Mouse (Mus musculus) MEL (cell line): ENCODE results near the gene Cd300ld5. TPM values are rescaled to one million over a fixed set of nuclear protein-coding genes. Genes with fewer than 3 reads are reported as not detected.

Experiments
- DNase-seq: peaks from one replicate; pipeline ENCODE4 v3.0.0; 2011; ENCODE audit warnings: low read depth, low spot score
- H3K27ac ChIP-seq: 2 replicates; pipeline ENCODE4 v1.5.1; 2012; ENCODE audit warnings: low read depth, mild to moderate bottlenecking, control low read depth, low read length, moderate library complexity; ENCODE audit not compliant: control insufficient read depth
- H3K27me3 ChIP-seq, 2 experiments: fragments of 150-350 bp in 1 of 2; sonication (generic) in 1 of 2; 2 replicates each; pipeline ENCODE4 v1.6.1; 2012; ENCODE audit warnings: low read length in 2 of 2, mild to moderate bottlenecking in 2 of 2, improper control_type of control experiment in 1 of 2, moderate library complexity in 1 of 2; ENCODE audit not compliant: insufficient read depth in 2 of 2, control insufficient read depth in 1 of 2
- H3K36me3 ChIP-seq, 2 experiments: 2 replicates each; pipeline ENCODE4 v1.6.1; 2012 to 2014; ENCODE audit warnings: low read length in 2 of 2, improper control_type of control experiment in 1 of 2, inconsistent platforms in 1 of 2, mild to moderate bottlenecking in 1 of 2; ENCODE audit not compliant: insufficient read depth in 2 of 2, control insufficient read depth in 1 of 2
- H3K4me1 ChIP-seq, 2 experiments: fragments of 150-350 bp in 1 of 2; sonication (generic) in 1 of 2; 2 replicates each; pipeline ENCODE4 v1.6.1; 2012; ENCODE audit warnings: low read length in 2 of 2, improper control_type of control experiment in 1 of 2, mild to moderate bottlenecking in 1 of 2; ENCODE audit not compliant: insufficient read depth in 2 of 2, control insufficient read depth in 1 of 2
- H3K4me3 ChIP-seq, 2 experiments: fragments of 150-350 bp in 1 of 2; sonication (generic) in 1 of 2; 2 replicates each; pipeline ENCODE4 v1.5.1; 2012; ENCODE audit warnings: low read depth in 2 of 2, low read length in 2 of 2, mild to moderate bottlenecking in 2 of 2, moderate library complexity in 2 of 2, control low read depth in 1 of 2, improper control_type of control experiment in 1 of 2; ENCODE audit not compliant: control insufficient read depth in 1 of 2, insufficient read depth in 1 of 2
- H3K79me2 ChIP-seq: 2 replicates; pipeline ENCODE4 v1.6.1; 2012; ENCODE audit warnings: mild to moderate bottlenecking, low read length, moderate library complexity; ENCODE audit not compliant: control insufficient read depth, poor library complexity, insufficient read depth
- H3K9ac ChIP-seq: 2 replicates; pipeline ENCODE4 v1.6.1; 2012; ENCODE audit warnings: low read depth, mild to moderate bottlenecking, control low read depth, low read length, moderate library complexity; ENCODE audit not compliant: control insufficient read depth, poor library complexity, severe bottlenecking
- H3K9me3 ChIP-seq: fragments of 150-350 bp; sonication (generic); replicated peaks from 2 replicates; pipeline ENCODE4 v1.6.1; 2012; ENCODE audit warnings: mild to moderate bottlenecking, low read length, improper control_type of control experiment, moderate library complexity; ENCODE audit not compliant: insufficient read depth
- ELF1 ChIP-seq: IDR thresholded peaks from 2 replicates; pipeline ENCODE4 v1.6.1; 2014; ENCODE audit warnings: low read depth, mild to moderate bottlenecking, inconsistent platforms, low read length, improper control_type of control experiment, moderate library complexity
- MAX ChIP-seq: IDR thresholded peaks from 2 replicates; pipeline ENCODE4 v1.6.1; 2011; ENCODE audit warnings: low read length, improper control_type of control experiment
- MAZ ChIP-seq: IDR thresholded peaks from 2 replicates; pipeline ENCODE4 v1.6.1; 2012; ENCODE audit warnings: low read depth, mild to moderate bottlenecking, inconsistent platforms, low read length, improper control_type of control experiment
- MEF2A ChIP-seq: IDR thresholded peaks from 2 replicates; pipeline ENCODE4 v1.6.1; 2014; ENCODE audit warnings: low read depth, mild to moderate bottlenecking, inconsistent platforms, low read length, improper control_type of control experiment; ENCODE audit not compliant: poor library complexity, insufficient replicate concordance, severe bottlenecking; ENCODE audit errors: extremely low read depth
- MXI1 ChIP-seq: IDR thresholded peaks from 2 replicates; pipeline ENCODE4 v1.6.1; 2011; ENCODE audit warnings: mild to moderate bottlenecking, low read depth, low read length, improper control_type of control experiment
- NRF1 ChIP-seq: IDR thresholded peaks from 2 replicates; pipeline ENCODE4 v1.6.1; 2014; ENCODE audit warnings: low read depth, mild to moderate bottlenecking, inconsistent platforms, low read length, improper control_type of control experiment, moderate library complexity; ENCODE audit not compliant: poor library complexity, insufficient read depth, severe bottlenecking
- POLR2A ChIP-seq, 2 experiments: IDR thresholded peaks; 2 replicates each; pipeline ENCODE4 v1.6.1; 2011 to 2012; ENCODE audit warnings: low read length in 2 of 2, mild to moderate bottlenecking in 2 of 2, control low read depth in 1 of 2, improper control_type of control experiment in 1 of 2, low read depth in 1 of 2, moderate library complexity in 1 of 2; ENCODE audit not compliant: control insufficient read depth in 1 of 2, insufficient read depth in 1 of 2, poor library complexity in 1 of 2
- RCOR1 ChIP-seq: IDR thresholded peaks from 2 replicates; pipeline ENCODE4 v1.6.1; 2012; ENCODE audit warnings: low read depth, mild to moderate bottlenecking, inconsistent platforms, low read length, improper control_type of control experiment
- USF1 ChIP-seq: IDR thresholded peaks from 2 replicates; pipeline ENCODE4 v1.6.1; 2014; ENCODE audit warnings: low read depth, mild to moderate bottlenecking, inconsistent platforms, low read length, improper control_type of control experiment, moderate library complexity
- polyA plus RNA-seq, 2 experiments: library from polyadenylated mRNA; stranded (reverse) in 1 of 2; unstranded in 1 of 2; fragments of >175 nt in 1 of 2; fragments of >200 nt in 1 of 2; gene quantifications; 2 replicates each; pipeline versions ENCODE4 v1.2.1 to v1.2.4; 2012; ENCODE audit warnings: low replicate concordance in 2 of 2, low read depth in 1 of 2; ENCODE audit not compliant: insufficient read length in 2 of 2, insufficient read depth in 1 of 2, missing spikeins in 1 of 2
- total RNA-seq: library from RNA; depleted of rRNA; stranded (reverse); fragments of 300-350 nt; gene quantifications from 2 replicates; pipeline ENCODE4 v1.2.3, GENCODE M21; 2012; rRNA removed

Gene Cd300ld5
- total and polyA plus RNA-seq, 3 experiments: not detected

DNA sequence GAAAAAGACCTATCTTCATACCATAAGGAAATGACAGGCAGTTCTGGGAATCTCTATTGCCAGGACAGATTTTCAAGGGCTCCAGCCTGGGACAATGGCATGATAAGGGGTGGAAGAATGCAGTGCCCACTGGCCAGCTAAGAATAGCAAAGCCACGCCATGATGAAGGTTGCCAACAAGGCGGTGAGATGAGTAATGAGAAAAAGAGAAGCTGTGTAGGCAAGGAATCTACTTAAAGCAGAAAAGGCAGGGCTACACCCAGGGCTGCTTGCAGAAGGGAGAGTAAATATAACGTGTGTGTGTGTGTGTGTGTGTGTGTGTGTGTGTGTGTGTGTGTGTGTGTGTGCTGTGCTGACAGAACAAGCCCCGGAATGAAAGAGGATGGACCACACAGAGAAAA is 55.7 kb downstream of the Cd300ld5 start:
- Histone ChIP-seq H3K4me3 (no peak overlapping the region), H3K9me3 (no peaks in the 10 kb centered on the region), H3K27ac (no peak overlapping the region), H3K27me3 (no peaks in the 10 kb centered on the region), H3K9ac (no peak overlapping the region), H3K36me3 (no peaks in the 10 kb centered on the region)
- TF ChIP-seq ELF1 (no peak), POLR2A (IDR thresholded peaks at IDR 0.05; ENCODE audit: control insufficient read depth in 1 of 2, insufficient read depth in 1 of 2, low read depth in 1 of 2, low read length in 2 of 2, poor library complexity in 1 of 2) (no peak), USF1 (no peak), RCOR1 (no peak), MEF2A (no peak), MAZ (no peak), MAX (no peak), MXI1 (no peak), NRF1 (no peak)
- TF ChIP-seq, all 39 proteins: peak for 0
- DNase-seq: no peak
- H3K79me2 ChIP-seq: no peaks in the 10 kb centered on the region
- no peaks in the 10 kb centered on the region for H3K4me1 ChIP-seq

Other genes with a start within 250 kb of the Cd300ld5 start
- not detected in 2 replicates for gene Btbd17, start 241.8 kb downstream of the Cd300ld5 start, total RNA-seq
- gene Btbd17, start 241.8 kb downstream of the Cd300ld5 start, polyA plus RNA-seq: not detected
- not detected in 2 replicates for gene Gpr142, start 238.8 kb downstream of the Cd300ld5 start, total RNA-seq
- not detected for gene Gpr142, start 238.8 kb downstream of the Cd300ld5 start, polyA plus RNA-seq
- gene Gprc5c, start 186.6 kb downstream of the Cd300ld5 start, total RNA-seq: not detected in 2 replicates
- not detected for gene Gprc5c, start 186.6 kb downstream of the Cd300ld5 start, polyA plus RNA-seq
- not detected in 2 replicates for gene Cd300a, start 147.7 kb downstream of the Cd300ld5 start, total RNA-seq
- gene Cd300a, start 147.7 kb downstream of the Cd300ld5 start, polyA plus RNA-seq: under 1 TPM in 1 of 2 experiments, not detected in 1; 0.58 TPM
- gene Cd300lb, start 103.4 kb downstream of the Cd300ld5 start, total RNA-seq: not detected in 2 replicates
- gene Cd300lb, start 103.4 kb downstream of the Cd300ld5 start, polyA plus RNA-seq: not detected
- gene Cd300c, start 68.6 kb downstream of the Cd300ld5 start, total RNA-seq: not detected in 2 replicates
- gene Cd300c, start 68.6 kb downstream of the Cd300ld5 start, polyA plus RNA-seq: not detected
- gene Cd300ld, start 47.8 kb downstream of the Cd300ld5 start, total RNA-seq: not detected in 2 replicates
- gene Cd300ld, start 47.8 kb downstream of the Cd300ld5 start, polyA plus RNA-seq: not detected
- gene Cd300c2, start 35.9 kb downstream of the Cd300ld5 start, total RNA-seq: not detected in 2 replicates
- not detected for gene Cd300c2, start 35.9 kb downstream of the Cd300ld5 start, polyA plus RNA-seq
- not detected in 2 replicates for gene Cd300ld2, start 21.6 kb downstream of the Cd300ld5 start, total RNA-seq
- not detected for gene Cd300ld2, start 21.6 kb downstream of the Cd300ld5 start, polyA plus RNA-seq
- gene Cd300ld4, start 10.8 kb downstream of the Cd300ld5 start, total RNA-seq: not detected in 2 replicates
- not detected for gene Cd300ld4, start 10.8 kb downstream of the Cd300ld5 start, polyA plus RNA-seq
- not detected in 2 replicates for gene Cd300ld3, start 10.6 kb upstream of the Cd300ld5 start, total RNA-seq
- gene Cd300ld3, start 10.6 kb upstream of the Cd300ld5 start, polyA plus RNA-seq: not detected
- not detected in 2 replicates for gene Cd300e, start 24.4 kb upstream of the Cd300ld5 start, total RNA-seq
- gene Cd300e, start 24.4 kb upstream of the Cd300ld5 start, polyA plus RNA-seq: not detected
- 17.2 and 20.6 TPM in 2 replicates for gene Rab37, start 53.7 kb upstream of the Cd300ld5 start, total RNA-seq
- 10 to 100 TPM in 1 of 2 experiments, not detected in 1; 14.6 TPM for gene Rab37, start 53.7 kb upstream of the Cd300ld5 start, polyA plus RNA-seq
- 0.12 and 0.26 TPM in 2 replicates for gene Cd300lf, start 96.2 kb upstream of the Cd300ld5 start, total RNA-seq
- under 1 TPM in 1 of 2 experiments, not detected in 1; 0.46 TPM for gene Cd300lf, start 96.2 kb upstream of the Cd300ld5 start, polyA plus RNA-seq
- gene Slc9a3r1, start 125.6 kb upstream of the Cd300ld5 start, total RNA-seq: 124 and 127 TPM in 2 replicates
- 100 to 1,000 TPM in 1 of 2 experiments, not detected in 1; 112 TPM for gene Slc9a3r1, start 125.6 kb upstream of the Cd300ld5 start, polyA plus RNA-seq
- 23.4 and 24.8 TPM in 2 replicates for gene Tmem104, start 149.7 kb upstream of the Cd300ld5 start, total RNA-seq
- gene Tmem104, start 149.7 kb upstream of the Cd300ld5 start, polyA plus RNA-seq: 10 to 100 TPM in 1 of 2 experiments, not detected in 1; 21.9 TPM
- 80.2 and 92.4 TPM in 2 replicates for gene Nat9, start 150.1 kb upstream of the Cd300ld5 start, total RNA-seq
- 10 to 100 TPM in 1 of 2 experiments, not detected in 1; 46.1 TPM for gene Nat9, start 150.1 kb upstream of the Cd300ld5 start, polyA plus RNA-seq
- gene Grin2c, start 229.5 kb upstream of the Cd300ld5 start, total RNA-seq: not detected in 2 replicates
- gene Grin2c, start 229.5 kb upstream of the Cd300ld5 start, polyA plus RNA-seq: not detected
- 37.2 and 37.7 TPM in 2 replicates for gene Fdxr, start 239.3 kb upstream of the Cd300ld5 start, total RNA-seq
- gene Fdxr, start 239.3 kb upstream of the Cd300ld5 start, polyA plus RNA-seq: 10 to 100 TPM in 1 of 2 experiments, not detected in 1; 32.7 TPM